Mouse (Mus musculus) cerebellum, adult 2 months (tissue): ENCODE data around the gene Gclc.

Experiments used
- CTCF ChIP-seq: fragments of 200-500 bp; IDR thresholded peaks from 2 replicates; pipeline ENCODE4 v1.5.1; 2011; ENCODE audit warnings: low read depth, mild to moderate bottlenecking, control low read depth, low read length, moderate library complexity, borderline replicate concordance; ENCODE audit not compliant: insufficient read depth
- POLR2A ChIP-seq: fragments of 200-500 bp; IDR thresholded peaks from 2 replicates; pipeline ENCODE4 v1.6.1; 2011; ENCODE audit warnings: low read length, control low read depth, borderline replicate concordance; ENCODE audit not compliant: insufficient read depth

GRCm38 (mm10) chr9:77746315-77746714 lies 8.0 kb upstream of the Gclc start:
- TF ChIP-seq POLR2A (no peak), CTCF (no peak)
